Mouse (Mus musculus) cortical plate, adult 2 months (tissue): ENCODE measurements around the gene Phf2. TPM values are rescaled to one million over a fixed set of nuclear protein-coding genes. Genes with fewer than 3 reads are reported as not detected.

ENCODE experiments used
- H3K27ac ChIP-seq: fragments of 200-500 bp; 2 replicates; pipeline ENCODE4 v1.5.1; 2012; ENCODE audit warnings: low read length, control low read depth, inconsistent platforms; ENCODE audit not compliant: insufficient read depth
- H3K4me1 ChIP-seq: fragments of 200-500 bp; 2 replicates; pipeline ENCODE4 v1.6.1; 2011; ENCODE audit warnings: low read length; ENCODE audit not compliant: control insufficient read depth, insufficient read depth
- H3K4me3 ChIP-seq: fragments of 200-500 bp; 2 replicates; pipeline ENCODE4 v1.5.1; 2011; ENCODE audit warnings: mild to moderate bottlenecking, low read length, control low read depth; ENCODE audit not compliant: insufficient read depth
- CTCF ChIP-seq: fragments of 200-500 bp; IDR thresholded peaks from 2 replicates; pipeline ENCODE4 v1.5.1; 2011; ENCODE audit warnings: mild to moderate bottlenecking, control low read depth, low read length; ENCODE audit not compliant: insufficient read depth; ENCODE audit errors: extremely low read depth
- POLR2A ChIP-seq: fragments of 200-500 bp; IDR thresholded peaks from 2 replicates; pipeline ENCODE4 v1.6.1; 2011; ENCODE audit warnings: mild to moderate bottlenecking, low read length, control low read depth; ENCODE audit not compliant: insufficient read depth; ENCODE audit errors: extremely low read depth
- polyA plus RNA-seq: library from polyadenylated mRNA; depleted of rRNA; stranded (reverse); fragments of >200 nt; gene quantifications from 2 replicates; pipeline ENCODE4 v1.2.3, GENCODE M21; 2012

The Phf2 gene
- polyA plus RNA-seq, 1 experiment, result 17.5 TPM

- Histone ChIP-seq H3K4me1 (0 out of 2 replicates have a peak, but pooled peaks cover 4% of the 10 kb centered on the region), H3K27ac (no peak overlapping the region), H3K4me3 (no peak overlapping the region)
- TF ChIP-seq POLR2A (no peak), CTCF (no peak)
These were observed 12.1 kb downstream of the Phf2 start for GRCm38 (mm10) chr13:48858779-48859178.

GRCm38 (mm10) chr13:48858054-48858453 is 12.9 kb downstream of the Phf2 start:
- Histone ChIP-seq H3K4me3 (no peak overlapping the region), H3K27ac (no peak overlapping the region), H3K4me1 (peaks cover 4% of the 10 kb centered on the region; the same call in 1 of the 2 replicates)
- TF ChIP-seq POLR2A, result no peak
- TF ChIP-seq CTCF, result no peak

GRCm38 (mm10) chr13:48857246-48857932 is 13.5 kb downstream of the Phf2 start:
- peaks cover 4% of the 10 kb centered on the region; the same call in 1 of the 2 replicates for H3K4me1 ChIP-seq

GRCm38 (mm10) chr13:48853947-48854346 is 17.0 kb downstream of the Phf2 start:
- TF ChIP-seq CTCF, result no peak
- TF ChIP-seq POLR2A, result no peak
- Histone ChIP-seq H3K4me1 (peaks cover 4% of the 10 kb centered on the region; the same call in 1 of the 2 replicates), H3K27ac (no peak overlapping the region), H3K4me3 (no peak overlapping the region)

More at GRCm38 (mm10) chr13:48857246-48857932, 13.5 kb downstream of the Phf2 start:
- Histone ChIP-seq H3K4me3 (no peak overlapping the region), H3K27ac (no peak overlapping the region)
- TF ChIP-seq CTCF, result no peak
- no peak for TF ChIP-seq POLR2A

- Histone ChIP-seq H3K4me3 (no peak overlapping the region), H3K4me1 (peaks cover 4% of the 10 kb centered on the region; the same call in 1 of the 2 replicates), H3K27ac (no peak overlapping the region)
- no peak for TF ChIP-seq POLR2A
- TF ChIP-seq CTCF, result no peak
These were observed 17.4 kb downstream of the Phf2 start for GRCm38 (mm10) chr13:48853475-48853874.

GRCm38 (mm10) chr13:48852859-48853258 is 18.1 kb downstream of the Phf2 start:
- peaks cover 4% of the 10 kb centered on the region; the same call in 1 of the 2 replicates for H3K4me1 ChIP-seq

GRCm38 (mm10) chr13:48851719-48852118 is 19.2 kb downstream of the Phf2 start:
- no peak overlapping the region for H3K4me3 ChIP-seq
- TF ChIP-seq POLR2A, result no peak
- TF ChIP-seq CTCF, result no peak
- H3K27ac ChIP-seq, result no peak overlapping the region
- peaks cover 4% of the 10 kb centered on the region; the same call in 1 of the 2 replicates for H3K4me1 ChIP-seq

More at GRCm38 (mm10) chr13:48852859-48853258, 18.1 kb downstream of the Phf2 start:
- TF ChIP-seq CTCF (no peak), POLR2A (no peak)
- Histone ChIP-seq H3K27ac (no peak overlapping the region), H3K4me3 (no peak overlapping the region)

GRCm38 (mm10) chr13:48850771-48851170 is 20.1 kb downstream of the Phf2 start:
- TF ChIP-seq POLR2A (no peak), CTCF (no peak)
- H3K4me3 ChIP-seq, result no peak overlapping the region
- peaks cover 4% of the 10 kb centered on the region; the same call in 1 of the 2 replicates for H3K4me1 ChIP-seq
- H3K27ac ChIP-seq, result no peak overlapping the region

GRCm38 (mm10) chr13:48850326-48850725 is 20.6 kb downstream of the Phf2 start:
- TF ChIP-seq CTCF (no peak), POLR2A (no peak)
- Histone ChIP-seq H3K4me1 (peaks cover 4% of the 10 kb centered on the region; the same call in 1 of the 2 replicates), H3K27ac (no peak overlapping the region), H3K4me3 (no peak overlapping the region)

- Histone ChIP-seq H3K4me1 (peaks cover 5% of the 10 kb centered on the region; the same call in 1 of the 2 replicates), H3K27ac (no peak overlapping the region), H3K4me3 (no peak overlapping the region)
- no peak for TF ChIP-seq CTCF
- TF ChIP-seq POLR2A, result no peak
These were observed 21.8 kb downstream of the Phf2 start for GRCm38 (mm10) chr13:48849155-48849554.

- TF ChIP-seq CTCF (no peak), POLR2A (no peak)
- Histone ChIP-seq H3K4me3 (no peak overlapping the region), H3K27ac (no peak overlapping the region), H3K4me1 (peaks cover 2% of the 10 kb centered on the region; the same call in 1 of the 2 replicates)
These were observed 25.6 kb downstream of the Phf2 start for GRCm38 (mm10) chr13:48845308-48845707.
